Mouse (Mus musculus): Measurements from ENCODE around the gene Il1rl1. TPM values are rescaled to one million over a fixed set of nuclear protein-coding genes. Genes with fewer than 3 reads are reported as not detected.

The Il1rl1 gene
- 0.08 TPM in 1 of 2 replicates, not detected in the other for polyA plus RNA-seq (2016; fragmentation: Nextera tagmentation; extraction: Ambion mirVana)

DNA sequence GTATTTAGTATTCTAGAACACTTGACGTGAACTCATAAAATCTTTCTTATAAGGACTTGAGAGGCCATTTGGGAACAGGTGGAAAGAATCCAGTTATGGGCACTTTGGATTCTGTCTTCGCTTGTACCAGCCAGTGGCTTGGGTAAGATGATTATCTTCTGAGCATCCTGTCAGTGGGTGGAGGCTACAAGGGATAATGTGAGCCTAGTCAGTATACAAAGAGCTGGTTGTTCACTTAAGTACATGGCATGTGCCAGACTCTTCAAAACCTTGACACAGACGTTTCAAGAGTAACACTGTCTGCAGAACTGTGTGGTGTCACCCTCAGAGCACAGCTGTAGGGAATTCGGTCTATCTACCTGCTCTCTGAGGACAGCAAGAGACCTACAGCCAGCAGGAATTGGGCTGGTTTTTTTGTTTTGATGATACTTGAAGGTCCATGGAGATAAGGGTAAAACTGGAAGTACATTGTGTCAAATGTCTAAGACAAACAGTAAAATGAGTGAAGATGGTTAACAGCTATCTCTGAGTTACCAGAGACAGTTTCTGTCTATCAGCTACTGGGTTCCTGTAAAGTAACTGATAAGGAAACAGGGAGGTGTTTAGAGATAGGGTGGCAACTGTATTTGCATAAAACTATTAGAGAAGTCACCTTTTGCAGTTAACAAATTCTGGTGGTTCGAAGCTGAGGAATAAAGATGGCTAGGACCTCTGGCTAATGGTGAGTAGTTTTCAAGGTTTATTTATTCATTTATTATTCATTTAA is at the start of gene Il1rl1:
Gene Il1rl1 (plus strand): TSS at position 661 of the 766 bp plus-strand sequence.
- WGBS = 81% methylated on average over 5 of the region's 5 CpGs
- H3K27ac ChIP-seq = no peak within 1 kb of the TSS
- H3K4me2 ChIP-seq (replicated peaks) = no peak within 1 kb of the TSS
- H3K9me3 ChIP-seq = no peaks in the 10 kb centered on the region
- H3K27me3 ChIP-seq (replicated peaks) = no peaks in the 10 kb centered on the region
- H3K4me3 ChIP-seq = no peak within 1 kb of the TSS
- H3K4me1 ChIP-seq = no peaks in the 10 kb centered on the region
- H3K36me3 ChIP-seq = no peaks in the 10 kb centered on the region
- H3K9ac ChIP-seq = no peak within 1 kb of the TSS
- no peak for ATAC-seq (ENCODE audit: low FRiP score, low read depth)

DNA sequence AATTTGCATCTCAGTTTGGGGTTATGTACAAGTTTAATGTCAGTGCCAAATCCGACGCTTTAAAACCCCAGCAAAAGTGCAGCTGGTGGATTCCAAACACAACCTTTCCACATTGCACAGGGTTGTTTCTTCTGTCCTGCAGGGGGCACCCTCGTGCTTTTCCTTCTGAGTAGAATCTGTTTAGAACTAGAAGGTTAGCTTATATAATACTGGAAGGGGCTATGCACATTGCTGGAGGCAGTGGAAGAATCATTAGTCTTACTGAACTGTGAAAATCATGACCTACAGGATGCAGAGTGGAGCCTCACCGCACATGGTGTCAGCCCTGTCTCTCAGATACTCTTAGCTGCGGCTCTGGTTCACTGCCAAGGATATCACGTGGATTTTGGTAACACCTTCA is 49.3 kb upstream of the Il1rl1 start:
- Histone ChIP-seq H3K4me3 (no peak overlapping the region), H3K27ac (no peak overlapping the region), H3K27me3 (replicated peaks) (no peaks in the 10 kb centered on the region), H3K9ac (no peak overlapping the region), H3K4me2 (replicated peaks) (no peak overlapping the region), H3K36me3 (no peaks in the 10 kb centered on the region), H3K9me3 (no peaks in the 10 kb centered on the region), H3K4me1 (no peaks in the 10 kb centered on the region)
- no peak for ATAC-seq (ENCODE audit: low FRiP score, low read depth)
- 66% methylated on average over 6 of the region's 6 CpGs for WGBS

DNA sequence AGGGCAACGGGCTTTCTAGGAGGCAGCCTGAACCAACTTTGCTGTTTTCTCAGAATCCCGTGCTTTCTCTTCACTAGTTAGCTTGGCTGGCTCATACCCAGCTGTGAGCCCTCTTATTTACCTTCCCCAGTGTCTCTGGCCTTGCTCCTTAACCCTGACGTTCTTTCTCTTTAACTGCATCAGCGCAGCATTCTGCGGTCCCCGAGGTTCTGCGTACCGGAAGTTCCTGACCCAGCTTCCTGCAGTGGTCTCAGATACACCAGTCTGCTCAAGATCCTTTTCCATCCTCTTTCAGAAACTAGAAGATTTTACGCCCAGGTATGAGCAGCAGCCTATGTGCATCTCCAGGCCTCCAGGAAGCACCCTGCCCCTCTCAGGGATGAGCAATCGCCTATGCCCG is 48.4 kb upstream of the Il1rl1 start:
- no peak overlapping the region for H3K27ac ChIP-seq
- no peak overlapping the region for H3K4me3 ChIP-seq
- no peak for ATAC-seq (ENCODE audit: low FRiP score, low read depth)
- H3K36me3 ChIP-seq = no peaks in the 10 kb centered on the region
- no peak overlapping the region for H3K4me2 ChIP-seq (replicated peaks)
- no peak overlapping the region for H3K9ac ChIP-seq
- no peaks in the 10 kb centered on the region for H3K9me3 ChIP-seq
- WGBS = 88% methylated on average over 11 of the region's 11 CpGs
- H3K27me3 ChIP-seq (replicated peaks) = no peaks in the 10 kb centered on the region
- H3K4me1 ChIP-seq = no peaks in the 10 kb centered on the region

- WGBS = 83% methylated on average over 5 of the region's 5 CpGs
Observed at GRCm38 (mm10) chr1:40382841-40383240, 46.5 kb upstream of the Il1rl1 start.

GRCm38 (mm10) chr1:40384931-40385545 is 44.3 kb upstream of the Il1rl1 start:
- 93% methylated on average over 8 of the region's 8 CpGs for WGBS
- ATAC-seq (ENCODE audit: low FRiP score, low read depth) = no peak

More at GRCm38 (mm10) chr1:40382841-40383240, 46.5 kb upstream of the Il1rl1 start:
- Histone ChIP-seq H3K4me2 (replicated peaks) (no peak overlapping the region), H3K9me3 (no peaks in the 10 kb centered on the region), H3K27me3 (replicated peaks) (no peaks in the 10 kb centered on the region), H3K9ac (no peak overlapping the region), H3K4me3 (no peak overlapping the region), H3K36me3 (no peaks in the 10 kb centered on the region), H3K27ac (no peak overlapping the region), H3K4me1 (no peaks in the 10 kb centered on the region)
- no peak for ATAC-seq (ENCODE audit: low FRiP score, low read depth)

GRCm38 (mm10) chr1:40391374-40391773 is 38.0 kb upstream of the Il1rl1 start:
- H3K36me3 ChIP-seq = no peaks in the 10 kb centered on the region
- H3K27me3 ChIP-seq (replicated peaks) = no peaks in the 10 kb centered on the region
- H3K4me3 ChIP-seq = no peak overlapping the region
- H3K4me2 ChIP-seq (replicated peaks) = no peak overlapping the region
- no peak overlapping the region for H3K9ac ChIP-seq
- no peaks in the 10 kb centered on the region for H3K9me3 ChIP-seq
- H3K27ac ChIP-seq = no peak overlapping the region
- H3K4me1 ChIP-seq = no peaks in the 10 kb centered on the region
- ATAC-seq (ENCODE audit: low FRiP score, low read depth) = no peak
- 81% methylated on average over 3 of the region's 3 CpGs for WGBS

More at GRCm38 (mm10) chr1:40384931-40385545, 44.3 kb upstream of the Il1rl1 start:
- Histone ChIP-seq H3K9me3 (no peaks in the 10 kb centered on the region), H3K27me3 (replicated peaks) (no peaks in the 10 kb centered on the region), H3K4me1 (no peaks in the 10 kb centered on the region), H3K36me3 (no peaks in the 10 kb centered on the region), H3K4me2 (replicated peaks) (no peak overlapping the region), H3K9ac (no peak overlapping the region), H3K4me3 (no peak overlapping the region), H3K27ac (no peak overlapping the region)

DNA sequence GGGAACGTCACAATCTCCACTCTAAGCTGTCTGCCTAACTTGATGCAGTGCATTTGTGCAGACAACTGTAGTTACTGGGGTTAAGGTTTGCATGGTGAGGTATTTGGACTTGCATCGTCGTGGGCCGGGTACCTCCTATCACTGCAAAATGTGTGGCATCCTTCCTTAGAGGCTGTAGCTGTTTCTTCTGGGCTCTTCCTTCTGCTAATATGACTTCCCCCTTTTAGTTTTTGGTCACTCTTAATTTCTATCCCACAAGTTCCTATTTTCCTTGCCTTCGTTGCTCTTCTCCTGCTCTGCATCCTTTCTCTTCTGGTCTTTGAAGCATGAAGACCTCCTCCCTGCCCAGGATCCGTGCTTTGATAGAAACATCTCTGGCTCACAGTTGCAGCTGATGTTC is 36.8 kb upstream of the Il1rl1 start:
- Histone ChIP-seq H3K9me3 (no peaks in the 10 kb centered on the region), H3K27ac (no peak overlapping the region), H3K4me1 (no peaks in the 10 kb centered on the region), H3K27me3 (replicated peaks) (no peaks in the 10 kb centered on the region), H3K36me3 (no peaks in the 10 kb centered on the region), H3K4me2 (replicated peaks) (no peak overlapping the region), H3K4me3 (no peak overlapping the region), H3K9ac (no peak overlapping the region)
- 86% methylated on average over 6 of the region's 6 CpGs for WGBS
- ATAC-seq (ENCODE audit: low FRiP score, low read depth) = no peak

- no peak for ATAC-seq (ENCODE audit: low FRiP score, low read depth)
- H3K27ac ChIP-seq = no peak overlapping the region
- H3K4me3 ChIP-seq = no peak overlapping the region
- H3K4me1 ChIP-seq = no peaks in the 10 kb centered on the region
- no peak overlapping the region for H3K9ac ChIP-seq
- H3K4me2 ChIP-seq (replicated peaks) = no peak overlapping the region
- H3K27me3 ChIP-seq (replicated peaks) = no peaks in the 10 kb centered on the region
- H3K9me3 ChIP-seq = no peaks in the 10 kb centered on the region
- H3K36me3 ChIP-seq = no peaks in the 10 kb centered on the region
- 91% methylated on average over 7 of the region's 7 CpGs for WGBS
Observed at GRCm38 (mm10) chr1:40393214-40393613, 36.2 kb upstream of the Il1rl1 start.

DNA sequence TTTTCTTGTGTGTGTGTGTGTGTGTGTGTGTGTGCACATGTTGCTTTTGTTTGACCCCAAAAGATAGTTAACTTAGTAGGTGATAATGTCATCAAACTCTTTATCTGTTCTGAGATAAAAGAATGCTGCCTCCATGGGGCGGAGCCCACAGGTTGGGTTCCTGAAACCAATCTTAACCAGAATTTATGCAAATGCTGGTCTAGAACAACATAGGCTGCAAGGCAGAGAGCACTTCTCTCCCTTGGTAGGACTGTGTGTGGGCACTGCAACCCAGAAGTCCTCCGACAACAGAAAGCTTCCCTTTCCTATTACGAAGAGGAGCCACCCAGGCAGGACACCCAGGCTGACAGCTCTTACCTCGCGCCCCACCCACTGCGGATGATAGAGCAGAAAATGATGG is 29.7 kb upstream of the Il1rl1 start:
- Histone ChIP-seq H3K36me3 (no peaks in the 10 kb centered on the region), H3K4me2 (replicated peaks) (no peak overlapping the region)
- 91% methylated on average over 6 of the region's 6 CpGs for WGBS

GRCm38 (mm10) chr1:40404682-40405081 is 24.7 kb upstream of the Il1rl1 start:
- Histone ChIP-seq H3K4me1 (no peaks in the 10 kb centered on the region), H3K9me3 (no peaks in the 10 kb centered on the region), H3K4me2 (replicated peaks) (no peak overlapping the region), H3K27me3 (replicated peaks) (no peaks in the 10 kb centered on the region), H3K4me3 (no peak overlapping the region), H3K36me3 (no peaks in the 10 kb centered on the region), H3K9ac (no peak overlapping the region), H3K27ac (no peak overlapping the region)
- WGBS = 84% methylated on average over 7 of the region's 7 CpGs
- no peak for ATAC-seq (ENCODE audit: low FRiP score, low read depth)

More for the DNA sequence above, 29.7 kb upstream of the Il1rl1 start:
- H3K9me3 ChIP-seq = no peaks in the 10 kb centered on the region
- no peak overlapping the region for H3K4me3 ChIP-seq
- no peak overlapping the region for H3K9ac ChIP-seq
- H3K27ac ChIP-seq = no peak overlapping the region
- H3K4me1 ChIP-seq = no peaks in the 10 kb centered on the region
- H3K27me3 ChIP-seq (replicated peaks) = no peaks in the 10 kb centered on the region
- no peak for ATAC-seq (ENCODE audit: low FRiP score, low read depth)

DNA sequence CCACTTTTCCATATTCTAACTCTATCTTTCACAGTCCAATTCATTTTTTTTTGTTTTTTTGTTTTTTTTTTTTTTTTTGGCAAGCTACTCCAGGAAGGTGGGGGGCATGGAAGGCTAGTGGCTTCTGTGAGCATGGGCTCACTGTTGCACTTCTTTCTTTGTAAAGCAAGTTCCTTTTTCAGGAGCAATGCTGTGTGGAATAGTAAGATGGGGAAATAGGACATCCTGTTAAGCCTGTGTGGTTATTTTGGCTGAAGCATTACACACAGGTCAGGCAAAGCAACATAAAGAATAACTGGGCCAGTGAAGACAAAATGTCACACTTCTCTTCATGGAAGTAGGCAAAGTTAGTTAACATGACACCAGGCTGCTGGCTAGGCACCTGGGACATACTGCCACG is 19.5 kb upstream of the Il1rl1 start:
- 52% methylated on average over 1 of the region's 1 CpGs for WGBS
- H3K27me3 ChIP-seq (replicated peaks) = no peaks in the 10 kb centered on the region
- no peak overlapping the region for H3K4me3 ChIP-seq
- no peak overlapping the region for H3K4me2 ChIP-seq (replicated peaks)
- H3K9me3 ChIP-seq = no peaks in the 10 kb centered on the region
- H3K36me3 ChIP-seq = no peaks in the 10 kb centered on the region
- H3K4me1 ChIP-seq = no peaks in the 10 kb centered on the region
- ATAC-seq (ENCODE audit: low FRiP score, low read depth) = no peak
- H3K27ac ChIP-seq = no peak overlapping the region
- no peak overlapping the region for H3K9ac ChIP-seq

DNA sequence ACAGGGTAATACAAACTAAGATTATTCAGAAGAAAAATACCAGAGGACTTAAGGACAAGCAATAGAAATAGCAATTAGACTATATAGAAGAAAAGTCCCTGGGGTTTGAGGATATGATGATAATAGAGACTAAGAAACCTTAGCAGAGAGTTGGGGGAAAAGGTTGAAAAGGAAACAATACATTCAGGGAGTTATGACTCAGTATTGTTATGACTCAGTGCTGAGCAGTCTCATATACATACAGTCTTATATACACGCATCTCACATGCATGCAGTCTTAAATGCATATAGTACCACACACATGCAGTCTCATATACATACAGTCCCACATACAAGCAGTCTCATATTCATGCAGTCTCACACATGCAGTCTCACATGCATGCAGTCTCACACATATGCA is 16.3 kb upstream of the Il1rl1 start:
- H3K4me1 ChIP-seq = no peaks in the 10 kb centered on the region
- no peaks in the 10 kb centered on the region for H3K36me3 ChIP-seq
- no peak for ATAC-seq (ENCODE audit: low FRiP score, low read depth)
- 91% methylated on average over 1 of the region's 1 CpGs for WGBS
- H3K9me3 ChIP-seq = no peaks in the 10 kb centered on the region
- H3K27me3 ChIP-seq (replicated peaks) = no peaks in the 10 kb centered on the region
- no peak overlapping the region for H3K9ac ChIP-seq
- H3K4me2 ChIP-seq (replicated peaks) = no peak overlapping the region
- H3K27ac ChIP-seq = no peak overlapping the region
- no peak overlapping the region for H3K4me3 ChIP-seq

DNA sequence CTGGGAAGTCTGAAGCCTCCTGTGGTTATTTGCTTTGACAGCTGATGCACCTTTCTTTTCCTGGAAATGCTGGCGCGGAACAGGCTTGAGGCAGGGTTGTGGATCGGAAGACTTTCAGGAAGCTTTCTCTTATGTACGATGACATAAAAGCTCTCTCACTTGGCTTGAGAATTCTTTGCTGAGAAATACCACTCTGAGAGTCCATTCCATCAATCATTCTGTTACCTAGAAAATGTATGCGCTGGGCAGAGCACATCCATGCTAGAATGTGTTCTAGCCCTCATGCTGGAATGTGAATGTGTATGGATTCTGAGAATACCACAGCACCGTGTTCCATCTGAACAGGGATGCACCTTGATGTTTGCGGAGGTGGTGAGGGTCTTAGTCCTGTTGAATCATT is 15.1 kb upstream of the Il1rl1 start:
- Histone ChIP-seq H3K27me3 (replicated peaks) (no peaks in the 10 kb centered on the region), H3K4me1 (no peaks in the 10 kb centered on the region), H3K36me3 (no peaks in the 10 kb centered on the region), H3K9me3 (no peaks in the 10 kb centered on the region), H3K9ac (no peak overlapping the region), H3K27ac (no peak overlapping the region), H3K4me2 (replicated peaks) (no peak overlapping the region), H3K4me3 (no peak overlapping the region)
- ATAC-seq (ENCODE audit: low FRiP score, low read depth) = no peak
- 93% methylated on average over 7 of the region's 7 CpGs for WGBS

Data from neural tube, embryonic 12.5 days (tissue).